Mouse (Mus musculus) lung, embryonic 16.5 days (tissue): ENCODE results near the gene Mpdu1. TPM values are rescaled to one million over a fixed set of nuclear protein-coding genes. Genes with fewer than 3 reads are reported as not detected.

Experiments
- microRNA counts: library from miRNA; unstranded; fragments of <30 nt; microRNA quantifications from one replicate; lab custom pipeline; 2016
- microRNA-seq: library from miRNA; unstranded; fragments of <30 nt; microRNA quantifications from one replicate; pipeline ENCODE4, GENCODE M21; 2016
- polyA plus RNA-seq: library from polyadenylated mRNA; unstranded; fragments of >200 nt; fragmentation: Nextera tagmentation; extraction: Ambion mirVana; gene quantifications from 2 replicates; pipeline ENCODE4 v1.2.1, GENCODE M21; 2015

Gene Mpdu1
- polyA plus RNA-seq, 1 experiment from 2014 or later, result 71.0 TPM

MicroRNAs encoded within 50 kb of the gene (microRNA counts, 519-probe panel; counts per million panel counts)
- microRNA mmu-miR-1934 (lab: Ali Mortazavi, UCI) (not detected), microRNA mmu-miR-467f (lab: Ali Mortazavi, UCI) (2,644 counts per million, percentile 48 among the panel's probes with 10 or more counts)

Small RNA genes lying within 50 kb of the gene (microRNA-seq; reads per million reads assigned to microRNA genes)
- gene Mir1934, result 4.0 reads per million, percentile 15 among the genes with 10 or more reads in this experiment
- gene Mir467f, result not detected

Other genes starting within 250 kb of the Mpdu1 start
- 25.2 and 26.0 TPM in 2 replicates for gene Kdm6b, start 249.0 kb downstream of the Mpdu1 start, polyA plus RNA-seq
- gene Dnah2, start 113.5 kb downstream of the Mpdu1 start, polyA plus RNA-seq, result 1.9 TPM in 2 replicates
- 5.6 and 5.7 TPM in 2 replicates for gene Efnb3, start 102.4 kb downstream of the Mpdu1 start, polyA plus RNA-seq
- gene Wrap53, start 82.4 kb downstream of the Mpdu1 start, polyA plus RNA-seq, result 26.2 and 29.2 TPM in 2 replicates
- 141 and 154 TPM in 2 replicates for gene Trp53, start 82.3 kb downstream of the Mpdu1 start, polyA plus RNA-seq
- gene Atp1b2, start 56.7 kb downstream of the Mpdu1 start, polyA plus RNA-seq, result 10.5 and 12.7 TPM in 2 replicates
- 0.15 TPM in 1 of 2 replicates, not detected in the other for gene Shbg, start 44.7 kb downstream of the Mpdu1 start, polyA plus RNA-seq
- gene Sat2, start 40.6 kb downstream of the Mpdu1 start, polyA plus RNA-seq, result 15.2 and 19.2 TPM in 2 replicates
- 22.2 and 22.6 TPM in 2 replicates for gene Fxr2, start 29.7 kb downstream of the Mpdu1 start, polyA plus RNA-seq
- 0.54 TPM in 1 of 2 replicates, not detected in the other for gene Sox15, start 7.3 kb downstream of the Mpdu1 start, polyA plus RNA-seq
- gene Cd68, start 3.5 kb upstream of the Mpdu1 start, polyA plus RNA-seq, result 19.2 and 19.4 TPM in 2 replicates
- gene Eif4a1, start 9.8 kb upstream of the Mpdu1 start, polyA plus RNA-seq, result 539 and 624 TPM in 2 replicates
- 69.3 and 70.6 TPM in 2 replicates for gene Senp3, start 19.4 kb upstream of the Mpdu1 start, polyA plus RNA-seq
- 0.89 and 1.2 TPM in 2 replicates for gene Tnfsf13, start 23.1 kb upstream of the Mpdu1 start, polyA plus RNA-seq
- gene Tnfsf12, start 33.2 kb upstream of the Mpdu1 start, polyA plus RNA-seq, result 10.6 and 12.8 TPM in 2 replicates
- gene Tnfsfm13, start 33.5 kb upstream of the Mpdu1 start, polyA plus RNA-seq, result 5.0 and 5.4 TPM in 2 replicates
- gene Polr2a, start 96.0 kb upstream of the Mpdu1 start, polyA plus RNA-seq, result 24.1 and 25.3 TPM in 2 replicates
- 0.36 and 0.64 TPM in 2 replicates for gene Slc35g3, start 99.3 kb upstream of the Mpdu1 start, polyA plus RNA-seq
- 3.5 and 4.9 TPM in 2 replicates for gene Zbtb4, start 103.3 kb upstream of the Mpdu1 start, polyA plus RNA-seq
- 18.6 and 20.7 TPM in 2 replicates for gene Chrnb1, start 133.3 kb upstream of the Mpdu1 start, polyA plus RNA-seq
- gene Fgf11, start 139.2 kb upstream of the Mpdu1 start, polyA plus RNA-seq, result 1.0 and 1.7 TPM in 2 replicates
- gene Tmem102, start 143.0 kb upstream of the Mpdu1 start, polyA plus RNA-seq, result 6.5 and 8.6 TPM in 2 replicates
- not detected in 2 replicates for gene Gm39566, start 152.7 kb upstream of the Mpdu1 start, polyA plus RNA-seq
- not detected in 2 replicates for gene Spem2, start 155.8 kb upstream of the Mpdu1 start, polyA plus RNA-seq
- not detected in 2 replicates for gene Spem1, start 159.5 kb upstream of the Mpdu1 start, polyA plus RNA-seq
- 4.4 and 5.0 TPM in 2 replicates for gene Nlgn2, start 175.1 kb upstream of the Mpdu1 start, polyA plus RNA-seq
- 443 and 452 TPM in 2 replicates for gene Tmem256, start 175.9 kb upstream of the Mpdu1 start, polyA plus RNA-seq
- gene Plscr3, start 183.7 kb upstream of the Mpdu1 start, polyA plus RNA-seq, result 115 and 137 TPM in 2 replicates
- gene Tnk1, start 196.1 kb upstream of the Mpdu1 start, polyA plus RNA-seq, result 10.8 and 11.8 TPM in 2 replicates
- gene Tmem95, start 215.4 kb upstream of the Mpdu1 start, polyA plus RNA-seq, result not detected in 2 replicates
- 10.9 and 11.4 TPM in 2 replicates for gene Kctd11, start 218.8 kb upstream of the Mpdu1 start, polyA plus RNA-seq
- gene Acap1, start 232.9 kb upstream of the Mpdu1 start, polyA plus RNA-seq, result 2.1 and 3.8 TPM in 2 replicates
- gene 2810408A11Rik, start 238.3 kb upstream of the Mpdu1 start, polyA plus RNA-seq, result 7.9 and 8.6 TPM in 2 replicates
- 5.7 and 6.4 TPM in 2 replicates for gene Neurl4, start 238.4 kb upstream of the Mpdu1 start, polyA plus RNA-seq